Mouse (Mus musculus) hindbrain, embryonic 16.5 days (tissue): Measurements from ENCODE around the gene Adora3. TPM values are rescaled to one million over a fixed set of nuclear protein-coding genes. Genes with fewer than 3 reads are reported as not detected.

Experiments used
- ATAC-seq: fragments of 200-750 bp; cut with Nextera tagmentation; 2 replicates; pipeline ENCODE4 v1.8.0; 2017; ENCODE audit warnings: moderate TSS enrichment, moderate library complexity
- H3K27ac ChIP-seq: fragments of 300-500 bp; sonication (generic); 2 replicates; pipeline ENCODE4 v1.5.1; 2014; ENCODE audit warnings: low read depth, mild to moderate bottlenecking, control low read depth, low read length, moderate library complexity
- H3K27me3 ChIP-seq: fragments of 300-500 bp; sonication (generic); replicated peaks from 2 replicates; pipeline ENCODE4 v1.6.1; 2014; ENCODE audit warnings: low read length; ENCODE audit not compliant: control insufficient read depth, insufficient read depth
- H3K36me3 ChIP-seq: fragments of 300-500 bp; sonication (generic); 2 replicates; pipeline ENCODE4 v1.6.1; 2014; ENCODE audit warnings: mild to moderate bottlenecking, low read length, moderate library complexity, mixed read lengths; ENCODE audit not compliant: control insufficient read depth, insufficient read depth
- H3K4me1 ChIP-seq: fragments of 300-500 bp; sonication (generic); 2 replicates; pipeline ENCODE4 v1.6.1; 2014; ENCODE audit warnings: low read depth, low read length; ENCODE audit not compliant: control insufficient read depth, insufficient read depth
- H3K4me2 ChIP-seq: fragments of 300-500 bp; sonication (generic); 2 replicates; pipeline ENCODE4 v1.6.1; 2014; ENCODE audit warnings: mild to moderate bottlenecking, low read length, control low read depth, moderate library complexity
- H3K4me3 ChIP-seq: fragments of 300-500 bp; sonication (generic); 2 replicates; pipeline ENCODE4 v1.5.1; 2014; ENCODE audit warnings: mild to moderate bottlenecking, low read length, control low read depth, moderate library complexity
- H3K9ac ChIP-seq: fragments of 300-500 bp; sonication (generic); 2 replicates; pipeline ENCODE4 v1.6.1; 2014; ENCODE audit warnings: low read depth, mild to moderate bottlenecking, control low read depth, low read length, moderate library complexity
- H3K9me3 ChIP-seq: fragments of 300-500 bp; sonication (generic); 2 replicates; pipeline ENCODE4 v1.6.1; 2014; ENCODE audit warnings: mild to moderate bottlenecking, low read length, moderate library complexity; ENCODE audit not compliant: control insufficient read depth
- WGBS: fragments of 180-500 bp; shearing (Covaris S2); extraction: QIAGEN DNeasy Blood & Tissue Kit; methylation state at CpG from one replicate; pipeline ENCODE4 v1.1.7; 2014; 5-methylcytosine and 5-hydroxymethylcytosine counted together
- polyA plus RNA-seq: library from polyadenylated mRNA; unstranded; fragments of >200 nt; fragmentation: Nextera tagmentation; extraction: Ambion mirVana; gene quantifications from 2 replicates; pipeline ENCODE4 v1.2.1, GENCODE M21; 2015

Adora3 gene
- polyA plus RNA-seq, 1 experiment from 2014 or later, result 0.26 TPM

GRCm38 (mm10) chr3:105872034-105872433 lies 1.4 kb downstream of the Adora3 start:
- Histone ChIP-seq H3K27me3 (no peaks in the 10 kb centered on the region), H3K4me3 (no peak overlapping the region), H3K9me3 (no peaks in the 10 kb centered on the region), H3K27ac (no peak overlapping the region), H3K4me1 (no peaks in the 10 kb centered on the region; the same call in 1 of the 2 replicates), H3K4me2 (no peak overlapping the region), H3K36me3 (no peaks in the 10 kb centered on the region), H3K9ac (no peak overlapping the region)
- WGBS, result 49% methylated on average over 6 of the region's 6 CpGs
- no peak for ATAC-seq

DNA sequence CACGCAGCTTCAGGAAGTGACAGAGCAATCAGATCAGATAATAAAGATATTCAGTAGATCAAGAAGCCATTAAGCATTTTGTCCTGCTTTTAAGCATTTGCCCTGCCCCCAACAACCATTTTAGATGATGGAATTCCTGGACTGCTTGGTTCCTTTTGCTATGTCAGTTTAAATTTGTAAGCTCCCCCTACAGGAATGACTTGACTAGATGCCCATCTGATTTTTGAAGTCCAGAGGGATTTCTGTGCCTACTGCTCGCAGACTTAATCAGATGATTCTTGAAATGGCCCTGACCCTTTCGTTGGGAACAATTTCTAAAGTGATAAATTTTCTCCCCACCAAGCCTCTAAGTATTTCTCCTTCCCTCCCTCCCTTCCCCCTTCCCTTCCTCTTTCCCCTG lies 1.9 kb downstream of the Adora3 start:
- 49% methylated on average over 3 of the region's 3 CpGs for WGBS
- Histone ChIP-seq H3K4me1 (no peaks in the 10 kb centered on the region; the same call in 1 of the 2 replicates), H3K27ac (no peak overlapping the region), H3K36me3 (no peaks in the 10 kb centered on the region), H3K27me3 (no peaks in the 10 kb centered on the region), H3K9ac (no peak overlapping the region), H3K9me3 (no peaks in the 10 kb centered on the region), H3K4me2 (no peak overlapping the region), H3K4me3 (no peak overlapping the region)
- ATAC-seq, result no peak

DNA sequence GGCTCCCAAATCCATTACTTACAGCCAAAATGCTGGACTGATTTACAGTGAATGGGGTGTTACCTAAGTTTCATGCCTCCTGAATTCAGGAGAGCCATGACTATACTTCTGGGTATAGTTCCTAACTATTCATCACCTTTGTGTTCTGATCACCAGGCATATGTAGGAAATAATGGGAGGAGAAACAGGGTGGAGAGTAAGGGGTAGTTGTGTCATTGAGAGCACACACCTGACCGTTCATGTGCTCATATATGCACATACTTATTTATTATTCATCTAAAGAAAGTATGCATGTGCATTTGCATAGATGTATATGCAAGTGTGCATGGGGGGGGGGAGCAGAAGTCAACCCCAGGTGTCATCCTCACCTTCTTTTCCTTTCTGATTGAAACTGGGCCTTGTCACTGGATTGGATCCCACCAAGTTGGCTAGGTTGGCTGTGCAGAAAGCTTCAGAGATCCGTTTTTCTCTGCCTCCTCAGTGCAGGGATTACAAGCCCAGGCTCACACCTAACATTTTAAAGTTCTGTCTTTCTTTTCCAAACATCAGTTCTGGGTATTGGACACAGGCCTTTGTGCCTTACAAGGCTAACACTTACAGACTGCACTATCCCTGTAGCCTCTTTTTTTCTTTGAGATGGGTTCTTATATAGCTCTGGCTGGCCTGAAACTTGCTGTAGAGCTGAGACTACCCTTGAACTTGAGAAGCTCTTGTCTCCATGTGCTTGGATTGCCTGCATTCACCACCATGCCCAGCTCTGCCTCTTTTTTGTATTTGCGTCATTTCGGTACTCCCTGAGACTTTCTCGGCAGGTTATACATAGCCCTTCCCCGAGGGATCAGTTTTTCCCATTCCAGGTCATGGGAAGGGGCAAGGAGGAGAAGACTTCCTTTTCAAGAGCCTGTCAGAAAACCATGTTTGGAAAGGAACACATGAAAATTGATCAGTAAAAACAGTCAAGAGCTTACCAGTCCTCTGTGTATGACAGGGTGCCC lies 3.1 kb downstream of the Adora3 start:
- Histone ChIP-seq H3K4me2 (no peak overlapping the region), H3K27ac (no peak overlapping the region), H3K36me3 (no peaks in the 10 kb centered on the region), H3K9me3 (no peaks in the 10 kb centered on the region), H3K9ac (no peak overlapping the region), H3K27me3 (no peaks in the 10 kb centered on the region), H3K4me3 (no peak overlapping the region), H3K4me1 (no peaks in the 10 kb centered on the region; the same call in 1 of the 2 replicates)
- ATAC-seq, result no peak
- WGBS, result 85% methylated on average over 6 of the region's 6 CpGs

DNA sequence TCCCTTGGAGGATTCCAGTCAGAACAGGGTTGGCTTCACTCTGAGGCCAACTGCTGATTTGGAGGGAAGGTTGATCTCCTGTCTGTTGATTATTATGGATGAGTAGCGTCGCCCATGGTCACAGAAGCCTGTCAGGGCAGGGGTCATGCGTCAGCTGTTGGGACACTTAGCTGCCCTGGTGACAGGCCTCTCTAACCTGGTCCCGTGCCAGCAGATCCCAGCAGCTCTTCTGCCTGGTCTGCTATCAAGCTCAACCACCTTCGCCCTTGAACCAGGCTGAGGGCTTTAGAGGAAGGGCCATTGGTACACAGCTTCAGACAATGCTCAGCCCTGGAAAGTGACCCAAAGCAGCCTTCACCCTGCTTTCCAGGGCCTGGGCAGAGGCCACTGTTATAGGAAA lies 5.4 kb downstream of the Adora3 start:
- H3K4me2 ChIP-seq, result no peak overlapping the region
- no peaks in the 10 kb centered on the region for H3K36me3 ChIP-seq
- H3K27ac ChIP-seq, result no peak overlapping the region
- 60% methylated on average over 5 of the region's 5 CpGs for WGBS
- 0 out of 2 replicates have a peak, but pooled peaks have one; percentile 24 for ATAC-seq
- H3K9me3 ChIP-seq, result no peaks in the 10 kb centered on the region
- no peaks in the 10 kb centered on the region for H3K27me3 ChIP-seq
- H3K4me1 ChIP-seq, result no peaks in the 10 kb centered on the region; the same call in 1 of the 2 replicates
- no peak overlapping the region for H3K4me3 ChIP-seq
- H3K9ac ChIP-seq, result no peak overlapping the region

DNA sequence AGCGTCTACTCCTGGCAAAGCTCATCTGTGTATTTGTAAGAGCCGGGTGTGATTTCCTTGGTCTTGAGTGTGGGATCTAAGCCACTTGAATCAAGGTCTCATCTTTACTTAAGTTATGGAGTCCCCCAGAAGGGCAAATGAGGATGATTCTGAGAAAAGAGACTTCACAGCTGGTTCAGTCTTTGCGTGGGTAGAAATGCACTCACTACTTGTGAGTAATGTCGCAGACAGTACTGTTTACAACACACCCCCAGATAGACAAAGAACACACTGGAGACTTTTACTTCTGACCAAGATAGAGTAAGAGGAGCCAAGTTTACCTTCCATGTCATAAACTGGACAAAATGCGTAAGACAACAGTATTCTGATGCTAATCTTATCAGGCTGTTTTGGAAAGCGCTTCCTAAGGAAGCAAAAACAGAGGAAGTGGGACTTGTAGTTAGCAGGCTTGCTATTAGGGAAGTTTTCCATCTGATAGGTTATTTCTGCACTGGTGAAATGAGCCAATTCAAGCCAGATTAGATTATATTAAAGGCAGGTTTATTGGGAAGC lies 6.7 kb downstream of the Adora3 start:
- no peak overlapping the region for H3K4me3 ChIP-seq
- no peaks in the 10 kb centered on the region; the same call in 1 of the 2 replicates for H3K4me1 ChIP-seq
- no peaks in the 10 kb centered on the region for H3K36me3 ChIP-seq
- ATAC-seq, result no peak
- no peak overlapping the region for H3K27ac ChIP-seq
- H3K9ac ChIP-seq, result no peak overlapping the region
- 86% methylated on average over 6 of the region's 6 CpGs for WGBS
- no peaks in the 10 kb centered on the region for H3K27me3 ChIP-seq
- no peaks in the 10 kb centered on the region for H3K9me3 ChIP-seq
- H3K4me2 ChIP-seq, result no peak overlapping the region

GRCm38 (mm10) chr3:105877919-105878318 lies 7.3 kb downstream of the Adora3 start:
- no peaks in the 10 kb centered on the region for H3K36me3 ChIP-seq
- H3K9me3 ChIP-seq, result no peaks in the 10 kb centered on the region
- no peaks in the 10 kb centered on the region for H3K27me3 ChIP-seq
- H3K4me3 ChIP-seq, result no peak overlapping the region
- H3K4me1 ChIP-seq, result no peaks in the 10 kb centered on the region
- H3K9ac ChIP-seq, result no peak overlapping the region
- WGBS, result 90% methylated on average over 2 of the region's 2 CpGs
- H3K4me2 ChIP-seq, result no peak overlapping the region
- ATAC-seq, result no peak
- H3K27ac ChIP-seq, result no peak overlapping the region

GRCm38 (mm10) chr3:105878751-105879150 lies 8.1 kb downstream of the Adora3 start:
- Histone ChIP-seq H3K4me2 (no peak overlapping the region), H3K9me3 (no peaks in the 10 kb centered on the region), H3K27ac (no peak overlapping the region), H3K9ac (no peak overlapping the region), H3K4me1 (no peaks in the 10 kb centered on the region), H3K36me3 (no peaks in the 10 kb centered on the region), H3K4me3 (no peak overlapping the region), H3K27me3 (no peaks in the 10 kb centered on the region)
- 90% methylated on average over 8 of the region's 8 CpGs for WGBS
- no peak for ATAC-seq

GRCm38 (mm10) chr3:105880419-105880818 lies 9.8 kb downstream of the Adora3 start:
- Histone ChIP-seq H3K9me3 (no peaks in the 10 kb centered on the region), H3K27me3 (no peaks in the 10 kb centered on the region), H3K4me1 (no peaks in the 10 kb centered on the region), H3K36me3 (no peaks in the 10 kb centered on the region), H3K4me2 (no peak overlapping the region), H3K27ac (no peak overlapping the region), H3K9ac (no peak overlapping the region), H3K4me3 (no peak overlapping the region)
- no peak for ATAC-seq
- WGBS, result 73% methylated on average over 3 of the region's 3 CpGs

- WGBS, result 93% methylated on average over 7 of the region's 7 CpGs
- Histone ChIP-seq H3K27ac (no peak overlapping the region), H3K4me2 (no peak overlapping the region), H3K36me3 (no peaks in the 10 kb centered on the region), H3K27me3 (no peaks in the 10 kb centered on the region), H3K4me3 (no peak overlapping the region), H3K4me1 (no peaks in the 10 kb centered on the region), H3K9me3 (no peaks in the 10 kb centered on the region), H3K9ac (no peak overlapping the region)
- no peak for ATAC-seq
Observed at GRCm38 (mm10) chr3:105882105-105882504, 11.4 kb downstream of the Adora3 start.
